Mouse (Mus musculus) forebrain, postnatal 0 days (tissue): ENCODE measurements around the gene Zfp385c. TPM values are rescaled to one million over a fixed set of nuclear protein-coding genes. Genes with fewer than 3 reads are reported as not detected.

Source experiments
- ATAC-seq: fragments of 200-750 bp; cut with Nextera tagmentation; 2 replicates; pipeline ENCODE4 v1.8.0; 2017; ENCODE audit warnings: mild to moderate bottlenecking, moderate library complexity
- DNase-seq: peaks from one replicate; pipeline ENCODE4 v3.0.0-alpha.2; 2015
- H3K27ac ChIP-seq: fragments of 300-500 bp; sonication (generic); 2 replicates; pipeline ENCODE4 v1.5.1; 2014; ENCODE audit warnings: low read depth, mild to moderate bottlenecking, antibody characterized with exemption, low read length, moderate library complexity, mixed read lengths
- H3K27me3 ChIP-seq: fragments of 300-500 bp; sonication (generic); 2 replicates; pipeline ENCODE4 v1.6.1; 2014; ENCODE audit warnings: mild to moderate bottlenecking, low read length, mixed read lengths; ENCODE audit not compliant: insufficient read depth
- H3K36me3 ChIP-seq: fragments of 300-500 bp; sonication (generic); 2 replicates; pipeline ENCODE4 v1.6.1; 2014; ENCODE audit warnings: mild to moderate bottlenecking, moderate library complexity; ENCODE audit not compliant: insufficient read depth
- H3K4me1 ChIP-seq: fragments of 300-500 bp; sonication (generic); 2 replicates; pipeline ENCODE4 v1.6.1; 2014; ENCODE audit warnings: antibody characterized with exemption; ENCODE audit not compliant: insufficient read depth
- H3K4me2 ChIP-seq: fragments of 300-500 bp; sonication (generic); 2 replicates; pipeline ENCODE4 v1.6.1; 2014; ENCODE audit warnings: low read depth, mild to moderate bottlenecking, moderate library complexity
- H3K4me3 ChIP-seq: fragments of 300-500 bp; sonication (generic); 2 replicates; pipeline ENCODE4 v1.5.1; 2014; ENCODE audit warnings: low read depth, low read length, mixed read lengths
- H3K9ac ChIP-seq: fragments of 300-500 bp; sonication (generic); 2 replicates; pipeline ENCODE4 v1.6.1; 2014; ENCODE audit warnings: mild to moderate bottlenecking
- H3K9me3 ChIP-seq: fragments of 300-500 bp; sonication (generic); 2 replicates; pipeline ENCODE4 v1.6.1; 2016; ENCODE audit warnings: low read length
- CTCF ChIP-seq: sonication (generic); IDR thresholded peaks from 2 replicates; pipeline ENCODE4 v1.5.1; 2016; ENCODE audit warnings: antibody characterized with exemption, control low read depth, low read depth
- WGBS: fragments of 180-500 bp; shearing (Covaris S2); extraction: QIAGEN DNeasy Blood & Tissue Kit; methylation state at CpG from one replicate; pipeline ENCODE4 v1.1.7; 2014; 5-methylcytosine and 5-hydroxymethylcytosine counted together
- polyA plus RNA-seq: library from polyadenylated mRNA; unstranded; fragments of >200 nt; fragmentation: Nextera tagmentation; extraction: Ambion mirVana; gene quantifications from 2 replicates; pipeline ENCODE4 v1.2.1, GENCODE M21; 2015
- total RNA-seq: library from RNA; depleted of rRNA; stranded (reverse); fragments of >200 nt; gene quantifications from 2 replicates; pipeline ENCODE4 v1.2.3, GENCODE M21; 2014

Gene Zfp385c
- total and polyA plus RNA-seq, 2 experiments from 2014 or later = 1.0 to 2.0 TPM

GRCm38 (mm10) chr11:100711783-100712615 is 19.7 kb upstream of the Zfp385c start, which contains the start of gene Kat2a:
Kat2a (minus strand) TSS chr11:100712465.
- peaks cover 44% of the 10 kb centered on the region for H3K36me3 ChIP-seq
- DNase-seq (peak; percentile 93), ATAC-seq (peak; percentile 97)
- H3K4me1 ChIP-seq = peaks cover 16% of the 10 kb centered on the region
- H3K4me2 ChIP-seq = peak within 1 kb of the TSS; percentile 82
- no peaks in the 10 kb centered on the region for H3K9me3 ChIP-seq
- H3K9ac ChIP-seq = peak within 1 kb of the TSS; percentile 91
- 5% methylated on average over 48 of the region's 48 CpGs for WGBS
- H3K27ac ChIP-seq = peak within 1 kb of the TSS; percentile 62
- H3K4me3 ChIP-seq = peak within 1 kb of the TSS; percentile 97
- no peaks in the 10 kb centered on the region for H3K27me3 ChIP-seq
- TF ChIP-seq CTCF = no peak

- Histone ChIP-seq H3K27me3 (no peaks in the 10 kb centered on the region), H3K27ac (no peak overlapping the region), H3K36me3 (peaks cover 44% of the 10 kb centered on the region), H3K9me3 (no peaks in the 10 kb centered on the region), H3K4me1 (peaks cover 16% of the 10 kb centered on the region), H3K9ac (peak overlapping the region; percentile 91; the same call in 1 of the 2 replicates), H3K4me3 (no peak overlapping the region), H3K4me2 (peak overlapping the region; percentile 82; the same call in 1 of the 2 replicates)
- DNase-seq = no peak
- no peak for ATAC-seq
- 90% methylated on average over 4 of the region's 4 CpGs for WGBS
- no peak for TF ChIP-seq CTCF
Measured at GRCm38 (mm10) chr11:100710977-100711376, 18.7 kb upstream of the Zfp385c start.

- ATAC-seq = no peak
- Histone ChIP-seq H3K9ac (no peak overlapping the region), H3K4me1 (peaks cover 16% of the 10 kb centered on the region), H3K27me3 (no peaks in the 10 kb centered on the region), H3K9me3 (no peaks in the 10 kb centered on the region), H3K36me3 (peaks cover 44% of the 10 kb centered on the region), H3K4me3 (no peak overlapping the region), H3K27ac (no peak overlapping the region), H3K4me2 (no peak overlapping the region)
- DNase-seq = no peak
- WGBS = 92% methylated on average over 15 of the region's 15 CpGs
- TF ChIP-seq CTCF = no peak
Measured at GRCm38 (mm10) chr11:100710528-100710927, 18.3 kb upstream of the Zfp385c start.

- Histone ChIP-seq H3K36me3 (peaks cover 51% of the 10 kb centered on the region), H3K27me3 (no peaks in the 10 kb centered on the region), H3K4me2 (no peak overlapping the region), H3K27ac (no peak overlapping the region), H3K9ac (no peak overlapping the region), H3K9me3 (no peaks in the 10 kb centered on the region), H3K4me3 (no peak overlapping the region), H3K4me1 (peaks cover 16% of the 10 kb centered on the region)
- ATAC-seq (no peak), DNase-seq (no peak)
- WGBS = 94% methylated on average over 9 of the region's 9 CpGs
- TF ChIP-seq CTCF = no peak
Measured at GRCm38 (mm10) chr11:100709201-100709810, 17.1 kb upstream of the Zfp385c start.

- WGBS = 95% methylated on average over 23 of the region's 23 CpGs
- Histone ChIP-seq H3K9me3 (no peaks in the 10 kb centered on the region), H3K4me2 (no peak overlapping the region), H3K4me3 (no peak overlapping the region), H3K4me1 (no peaks in the 10 kb centered on the region), H3K27me3 (no peaks in the 10 kb centered on the region), H3K36me3 (peaks cover 50% of the 10 kb centered on the region), H3K27ac (no peak overlapping the region), H3K9ac (no peak overlapping the region)
- ATAC-seq = no peak
- DNase-seq = no peak
- no peak for TF ChIP-seq CTCF
Measured at GRCm38 (mm10) chr11:100705095-100705747, 13.0 kb upstream of the Zfp385c start.

- no peak within 1 kb of the TSS for H3K4me2 ChIP-seq
- peaks cover 45% of the 10 kb centered on the region for H3K36me3 ChIP-seq
- H3K9ac ChIP-seq = no peak within 1 kb of the TSS
- ATAC-seq (no peak), DNase-seq (no peak)
- no peaks in the 10 kb centered on the region for H3K9me3 ChIP-seq
- no peaks in the 10 kb centered on the region for H3K4me1 ChIP-seq
- no peaks in the 10 kb centered on the region for H3K27me3 ChIP-seq
- no peak within 1 kb of the TSS for H3K27ac ChIP-seq
- WGBS = 69% methylated on average over 7 of the region's 7 CpGs
- TF ChIP-seq CTCF = no peak
- no peak within 1 kb of the TSS for H3K4me3 ChIP-seq
Measured at GRCm38 (mm10) chr11:100703851-100704531, 11.7 kb upstream of the Zfp385c start, which contains the start of gene Dhx58. Dhx58 (minus strand) TSS chr11:100704271.
